Mouse (Mus musculus): ENCODE results near the gene Tmem121b.

GRCm38 (mm10) chr6:120496544-120496943 lies 2.9 kb upstream of the Tmem121b start:
- TF ChIP-seq CTCF (IDR thresholded peaks at IDR 0.05; ENCODE audit: control insufficient read depth, insufficient read depth, insufficient replicate concordance, low read depth, low read length) (no peak), POLR2A (IDR thresholded peaks at IDR 0.05; ENCODE audit: control insufficient read depth, low read depth, low read length) (no peak)
